Mouse (Mus musculus) CH12.LX (cell line): Measurements from ENCODE around the gene Bpifc.

Experiments
- CTCF ChIP-seq, 2 experiments: IDR thresholded peaks in 1 of 2; conservative IDR thresholded peaks in 1 of 2; 2 replicates each; pipeline ENCODE4 v1.5.1; 2011 to 2012; ENCODE audit warnings: low read depth in 2 of 2, low read length in 2 of 2, improper control_type of control experiment in 1 of 2, inconsistent platforms in 1 of 2, mild to moderate bottlenecking in 1 of 2, moderate library complexity in 1 of 2
- ETS1 ChIP-seq: conservative IDR thresholded peaks from 2 replicates; pipeline ENCODE4 v1.6.1; 2012; ENCODE audit warnings: low read depth, mild to moderate bottlenecking, inconsistent platforms, low read length, improper control_type of control experiment, moderate library complexity
- UBTF ChIP-seq: IDR thresholded peaks from 2 replicates; pipeline ENCODE4 v1.6.1; 2012; ENCODE audit warnings: low read depth, mild to moderate bottlenecking, inconsistent platforms, low read length, improper control_type of control experiment, moderate library complexity

DNA sequence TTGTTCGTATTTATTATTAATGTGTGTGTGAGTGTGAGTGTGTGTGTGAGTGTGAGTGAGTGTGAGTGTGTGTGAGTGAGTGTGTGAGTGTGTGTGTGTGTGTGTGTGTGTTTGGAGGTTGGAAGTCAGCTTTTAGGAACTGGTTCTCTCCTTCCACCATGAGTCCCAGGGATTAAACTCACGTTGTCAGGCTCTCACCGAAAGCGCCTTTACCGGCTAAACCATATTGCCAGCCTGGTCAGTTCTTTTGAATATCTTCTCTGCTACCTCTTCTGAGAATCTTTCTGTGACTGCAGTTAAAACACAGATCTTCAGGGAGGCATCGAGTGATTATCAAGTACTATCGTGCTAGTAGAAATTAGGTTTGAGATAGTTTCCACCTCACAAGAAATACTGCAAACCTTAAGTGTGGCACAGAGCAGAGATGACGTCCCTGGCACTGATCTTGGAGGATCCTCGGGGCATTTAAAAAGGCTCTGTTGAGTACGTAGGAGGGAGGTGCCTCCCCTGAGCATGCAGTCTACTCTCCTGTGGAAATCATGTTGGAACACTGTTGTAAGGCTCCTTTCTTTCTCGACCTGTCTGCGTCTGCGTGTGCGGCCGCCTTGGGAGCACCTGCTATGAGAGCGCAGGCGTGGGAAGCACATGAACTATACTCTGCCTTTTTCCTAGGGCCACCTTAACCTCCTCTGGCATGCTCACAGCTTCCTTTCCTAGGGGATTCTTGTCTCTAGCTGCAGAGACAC, 44.1 kb downstream of the Bpifc start:
- TF ChIP-seq UBTF (no peak), CTCF (conservative IDR thresholded peaks at IDR 0.05 in 1 of 2, IDR thresholded peaks at IDR 0.05 in 1 of 2; ENCODE audit: low read depth in 2 of 2, low read length in 2 of 2) (no peak), ETS1 (no peak)
